Mouse (Mus musculus): ENCODE results near the gene Paox. TPM values are rescaled to one million over a fixed set of nuclear protein-coding genes. Genes with fewer than 3 reads are reported as not detected.

The Paox gene
- total and polyA plus RNA-seq, 3 experiments = 0.25 TPM; not detected in 2

DNA sequence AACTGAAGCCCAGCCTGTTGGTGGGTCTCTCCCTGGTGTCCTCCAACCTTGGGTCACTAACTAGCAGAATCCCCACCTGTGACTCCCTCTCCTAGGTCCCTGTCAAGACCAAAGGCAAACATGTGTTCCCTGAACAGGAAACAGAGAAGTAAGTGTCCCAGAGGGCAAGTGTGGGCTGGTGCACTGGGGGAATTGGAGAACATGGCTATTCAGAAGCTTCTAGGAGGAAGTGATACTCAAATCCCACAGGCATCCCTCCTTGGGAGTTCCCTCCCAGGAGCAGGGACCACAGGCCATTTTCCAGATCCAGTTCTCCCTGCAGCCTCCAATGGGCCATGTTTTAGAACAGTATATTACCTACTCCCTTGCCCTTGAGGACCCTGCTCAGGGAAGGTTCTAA lies 19.5 kb upstream of the Paox start:
- Histone ChIP-seq H3K9ac (ENCODE audit: control insufficient read depth, low read depth, low read length, poor library complexity, severe bottlenecking) (no peak overlapping the region), H3K27ac (ENCODE audit: control insufficient read depth, low read depth, low read length) (no peak overlapping the region), H3K4me1 (ENCODE audit: control insufficient read depth in 1 of 2, insufficient read depth in 2 of 2, low read length in 2 of 2) (peaks cover 0 to 10% of the 10 kb centered on the region in 2 experiments; a peak in 2 of 4 replicates), H3K27me3 (ENCODE audit: control insufficient read depth in 1 of 2, insufficient read depth in 2 of 2, low read length in 2 of 2) (no peaks in the 10 kb centered on the region), H3K79me2 (ENCODE audit: control insufficient read depth, insufficient read depth, low read length, poor library complexity) (no peaks in the 10 kb centered on the region), H3K36me3 (ENCODE audit: control insufficient read depth in 1 of 2, insufficient read depth in 2 of 2, low read length in 2 of 2) (peaks cover 0 to 7% of the 10 kb centered on the region in 2 experiments; a peak in 2 of 4 replicates), H3K9me3 (replicated peaks; ENCODE audit: insufficient read depth, low read length) (no peaks in the 10 kb centered on the region), H3K4me3 (ENCODE audit: control insufficient read depth in 1 of 2, insufficient read depth in 1 of 2, low read depth in 2 of 2, low read length in 2 of 2) (no peak overlapping the region)
- TF ChIP-seq POLR2AphosphoS2 (IDR thresholded peaks at IDR 0.05; ENCODE audit: low read length) (no peak), ZC3H11A (IDR thresholded peaks at IDR 0.05; ENCODE audit: low read depth, low read length) (no peak), MEF2A (IDR thresholded peaks at IDR 0.05; ENCODE audit: extremely low read depth, insufficient replicate concordance, low read depth, low read length, poor library complexity, severe bottlenecking) (no peak), CHD1 (IDR thresholded peaks at IDR 0.05; ENCODE audit: low read depth, low read length) (no peak), BHLHE40 (IDR thresholded peaks at IDR 0.05; ENCODE audit: borderline replicate concordance, low read depth, low read length) (no peak), MYC (IDR thresholded peaks at IDR 0.05; ENCODE audit: low read depth, low read length) (no peak), ZMIZ1 (IDR thresholded peaks at IDR 0.05; ENCODE audit: low read depth, low read length) (no peak), ETS1 (IDR thresholded peaks at IDR 0.05; ENCODE audit: low read depth, low read length) (no peak), POLR2A (IDR thresholded peaks at IDR 0.05; ENCODE audit: control insufficient read depth in 1 of 2, insufficient read depth in 1 of 2, low read depth in 1 of 2, low read length in 2 of 2, poor library complexity in 1 of 2) (no peak), MAX (IDR thresholded peaks at IDR 0.05; ENCODE audit: low read length) (no peak), TCF12 (IDR thresholded peaks at IDR 0.05; ENCODE audit: low read depth, low read length) (no peak), EP300 (IDR thresholded peaks at IDR 0.05; ENCODE audit: low read depth in 1 of 2, low read length in 2 of 2) (no peak), SIN3A (IDR thresholded peaks at IDR 0.05; ENCODE audit: low read length) (no peak), CHD2 (IDR thresholded peaks at IDR 0.05; ENCODE audit: low read length) (no peak), ZNF384 (IDR thresholded peaks at IDR 0.05; ENCODE audit: low read depth, low read length) (no peak), USF2 (IDR thresholded peaks at IDR 0.05; ENCODE audit: borderline replicate concordance in 1 of 2, insufficient read depth in 1 of 2, low read depth in 1 of 2, low read length in 2 of 2) (no peak), RAD21 (IDR thresholded peaks at IDR 0.05; ENCODE audit: low read depth, low read length) (no peak), KAT2A (conservative IDR thresholded peaks at IDR 0.05; ENCODE audit: low read depth, low read length) (no peak)
- DNase-seq (ENCODE audit: low read depth, low spot score) = no peak

GRCm38 (mm10) chr7:140098466-140098865 lies 17.1 kb upstream of the Paox start:
- Histone ChIP-seq H3K4me1 (ENCODE audit: control insufficient read depth in 1 of 2, insufficient read depth in 2 of 2, low read length in 2 of 2) (peaks cover 0 to 10% of the 10 kb centered on the region in 2 experiments; a peak in 2 of 4 replicates), H3K79me2 (ENCODE audit: control insufficient read depth, insufficient read depth, low read length, poor library complexity) (no peaks in the 10 kb centered on the region), H3K9me3 (replicated peaks; ENCODE audit: insufficient read depth, low read length) (no peaks in the 10 kb centered on the region), H3K27ac (ENCODE audit: control insufficient read depth, low read depth, low read length) (no peak overlapping the region), H3K9ac (ENCODE audit: control insufficient read depth, low read depth, low read length, poor library complexity, severe bottlenecking) (no peak overlapping the region), H3K27me3 (ENCODE audit: control insufficient read depth in 1 of 2, insufficient read depth in 2 of 2, low read length in 2 of 2) (no peaks in the 10 kb centered on the region), H3K4me3 (ENCODE audit: control insufficient read depth in 1 of 2, insufficient read depth in 1 of 2, low read depth in 2 of 2, low read length in 2 of 2) (no peak overlapping the region), H3K36me3 (ENCODE audit: control insufficient read depth in 1 of 2, insufficient read depth in 2 of 2, low read length in 2 of 2) (peaks cover 0 to 7% of the 10 kb centered on the region in 2 experiments; a peak in 2 of 4 replicates)
- peak; percentile 69 for TF ChIP-seq GATA1 (IDR thresholded peaks at IDR 0.05; ENCODE audit: low read depth, low read length)
- peak; percentile 36 to 41; a peak in 2 of 4 replicates for TF ChIP-seq EP300 (IDR thresholded peaks at IDR 0.05; ENCODE audit: low read depth in 1 of 2, low read length in 2 of 2)
- TF ChIP-seq TAL1 (IDR thresholded peaks at IDR 0.05; ENCODE audit: low read length) = no peak
- peak; percentile 58 for DNase-seq (ENCODE audit: low read depth, low spot score)
